Mouse (Mus musculus): Measurements from ENCODE around the gene Tmem251. TPM values are rescaled to one million over a fixed set of nuclear protein-coding genes. Genes with fewer than 3 reads are reported as not detected.

Tmem251 gene
- 13.0 and 13.2 TPM in 2 replicates for polyA plus RNA-seq (2014; fragmentation: Nextera tagmentation; extraction: Ambion mirVana)

DNA sequence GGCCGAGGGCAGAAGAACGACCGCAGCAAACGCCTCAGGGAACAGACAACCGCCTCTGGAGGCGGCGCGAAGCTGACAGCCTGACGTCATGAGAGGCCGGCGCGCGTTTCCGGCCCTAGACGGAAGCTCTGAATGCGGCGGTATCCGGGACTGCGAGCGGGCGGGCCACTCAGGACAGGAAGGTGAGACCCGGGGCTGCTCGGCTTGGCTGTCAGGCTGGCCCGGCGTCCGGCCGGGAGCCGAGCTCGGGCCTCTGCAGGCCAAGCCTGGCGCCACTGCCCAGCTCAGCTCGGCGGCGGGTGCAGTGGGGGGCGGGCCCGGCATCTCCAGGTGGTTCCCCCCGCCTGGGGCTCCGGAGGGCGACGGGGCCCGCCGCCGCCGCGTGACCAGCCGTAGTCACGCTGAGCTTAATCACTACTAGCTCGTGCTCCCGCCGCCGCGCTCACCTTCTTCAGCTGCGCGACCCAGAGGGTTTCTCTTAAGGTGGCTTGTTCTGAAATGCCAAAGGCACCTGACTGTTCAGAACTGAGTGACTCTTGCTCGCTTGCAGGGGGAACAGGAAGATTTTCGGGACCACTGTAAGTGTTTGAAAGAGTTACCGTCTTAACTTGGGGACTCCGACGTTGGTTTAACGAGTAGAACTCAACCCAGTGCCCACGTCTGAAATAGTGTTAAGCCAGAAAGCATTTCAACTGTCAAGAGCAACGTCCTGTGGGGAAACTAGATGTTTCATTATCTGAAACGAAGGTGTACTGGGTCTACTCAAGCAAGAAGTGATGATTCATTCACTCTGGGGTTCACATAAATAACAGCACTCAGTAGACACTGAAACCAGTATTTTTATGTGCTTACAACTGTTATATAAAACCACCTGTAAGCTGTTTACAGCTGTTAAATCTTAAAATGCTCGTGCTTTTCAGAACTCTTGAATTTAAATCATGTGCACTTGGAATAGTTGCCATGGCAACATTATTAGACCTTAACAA, at the start of gene Tmem251, which contains the start of gene Moap1:
Gene Tmem251 (plus strand): TSS at position 174 of the 986 bp plus-strand sequence.
Gene Moap1 (minus strand): TSS at position 73 of the 986 bp plus-strand sequence.
- H3K9me3 ChIP-seq (ENCODE audit: control insufficient read depth, low read length): no peaks in the 10 kb centered on the region
- H3K27me3 ChIP-seq (ENCODE audit: control insufficient read depth, insufficient read depth, low read length): no peaks in the 10 kb centered on the region
- peak within 1 kb of the TSS; percentile 93 for H3K9ac ChIP-seq (replicated peaks; ENCODE audit: low read length)
- H3K27ac ChIP-seq (replicated peaks; ENCODE audit: low read depth, low read length): peak within 1 kb of the TSS; percentile 93
- H3K4me3 ChIP-seq (replicated peaks; ENCODE audit: low read depth, low read length): peak within 1 kb of the TSS; percentile 84
- peak within 1 kb of the TSS; percentile 86 for H3K4me2 ChIP-seq (ENCODE audit: low read length)
- under 1% methylated on average over 63 of the region's 63 CpGs for WGBS
- DNase-seq: peak; percentile 96
- peaks cover 20% of the 10 kb centered on the region for H3K4me1 ChIP-seq (ENCODE audit: control insufficient read depth, insufficient read depth, low read length)
- peaks cover 21% of the 10 kb centered on the region for H3K36me3 ChIP-seq (ENCODE audit: control insufficient read depth, insufficient read depth, low read length)
- ATAC-seq (ENCODE audit: low FRiP score, low TSS enrichment): peak; percentile 97

DNA sequence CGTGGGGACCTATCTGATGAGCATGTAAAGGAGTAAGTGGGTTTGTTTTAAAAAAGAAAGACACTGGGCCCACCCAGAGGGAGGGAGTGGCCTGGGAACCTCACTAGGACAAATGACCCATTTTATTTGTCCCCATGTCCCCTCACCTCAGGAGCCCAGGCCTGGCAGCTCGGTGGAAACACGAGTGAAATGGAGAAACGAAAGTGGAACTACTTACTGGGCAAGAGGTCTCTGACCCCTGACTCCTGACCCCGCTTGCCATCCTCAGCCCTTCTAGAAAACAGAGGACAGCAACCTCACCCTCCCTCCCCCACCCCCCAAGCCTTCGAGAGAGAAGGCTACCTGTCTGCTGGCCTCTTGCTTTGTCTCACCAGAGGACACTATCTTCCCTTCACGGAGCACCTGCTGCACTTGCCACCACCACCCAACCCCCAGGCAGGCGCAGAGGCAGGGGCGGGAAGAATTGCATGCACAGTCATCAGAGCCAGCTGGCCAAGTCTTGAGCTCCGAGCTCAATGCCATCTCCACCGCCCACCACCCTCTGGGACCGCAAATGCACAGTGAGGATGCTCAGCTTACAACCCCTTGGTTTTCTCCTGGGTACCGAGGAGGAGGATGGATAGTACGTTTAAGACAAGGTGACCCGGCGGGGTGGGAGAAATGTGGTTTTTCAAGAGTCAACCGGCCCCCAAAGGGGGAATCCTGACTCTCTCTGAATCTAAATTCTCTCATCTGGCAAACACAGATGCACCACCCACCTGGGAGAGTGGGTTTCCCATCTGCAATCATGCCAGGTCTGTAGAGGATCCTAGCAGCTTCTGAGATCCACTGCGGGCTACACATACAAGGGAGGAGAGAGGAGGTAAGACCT, 48.0 kb upstream of the Tmem251 start:
- 60% methylated on average over 18 of the region's 18 CpGs for WGBS

DNA sequence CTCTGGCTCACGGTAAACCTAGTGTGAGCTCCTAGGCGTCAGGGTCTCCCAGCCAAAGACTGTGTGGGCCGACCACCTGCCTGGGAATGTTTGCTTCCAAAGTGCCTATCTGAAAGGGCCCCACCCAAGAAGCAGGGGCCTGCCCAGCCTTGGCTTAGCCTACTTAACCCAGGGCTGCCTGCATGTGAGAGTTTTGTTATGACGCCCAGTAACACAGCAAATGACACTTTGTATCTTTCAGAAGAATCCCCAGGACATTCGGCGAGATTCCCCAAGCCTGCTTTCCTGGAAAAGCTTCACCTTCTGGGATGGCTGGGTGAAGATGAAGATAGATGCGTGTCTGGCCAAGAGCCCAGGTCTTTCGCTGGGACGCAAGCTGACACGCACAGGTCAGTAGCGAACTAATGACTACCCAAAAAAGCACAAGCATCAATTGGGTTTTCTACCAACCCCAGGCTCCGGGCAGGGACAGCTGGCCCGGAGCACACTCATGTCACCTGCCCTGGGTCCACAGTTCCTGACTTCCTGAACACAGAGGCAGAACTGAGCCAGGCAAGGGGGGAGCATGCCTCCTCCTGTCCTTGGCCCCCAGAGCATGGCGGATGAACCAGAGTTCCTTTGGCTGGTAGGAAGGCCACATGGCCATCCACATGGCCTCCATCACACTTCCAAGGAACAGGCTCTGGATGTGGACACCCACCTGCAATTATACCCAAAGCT, 46.8 kb upstream of the Tmem251 start:
- no peak overlapping the region for H3K27ac ChIP-seq (replicated peaks; ENCODE audit: low read depth, low read length)
- H3K4me2 ChIP-seq (ENCODE audit: low read length): no peak overlapping the region
- peaks cover 18% of the 10 kb centered on the region for H3K4me1 ChIP-seq (ENCODE audit: control insufficient read depth, insufficient read depth, low read length)
- no peak overlapping the region for H3K9ac ChIP-seq (replicated peaks; ENCODE audit: low read length)
- no peaks in the 10 kb centered on the region for H3K27me3 ChIP-seq (ENCODE audit: control insufficient read depth, insufficient read depth, low read length)
- DNase-seq (no peak), ATAC-seq (ENCODE audit: low FRiP score, low TSS enrichment) (no peak)
- 92% methylated on average over 14 of the region's 14 CpGs for WGBS
- no peaks in the 10 kb centered on the region for H3K9me3 ChIP-seq (ENCODE audit: control insufficient read depth, low read length)
- no peaks in the 10 kb centered on the region for H3K36me3 ChIP-seq (ENCODE audit: control insufficient read depth, insufficient read depth, low read length)
- no peak overlapping the region for H3K4me3 ChIP-seq (replicated peaks; ENCODE audit: low read depth, low read length)

More for the DNA sequence above, 48.0 kb upstream of the Tmem251 start:
- Histone ChIP-seq H3K4me2 (ENCODE audit: low read length) (no peak overlapping the region), H3K27ac (replicated peaks; ENCODE audit: low read depth, low read length) (no peak overlapping the region), H3K9ac (replicated peaks; ENCODE audit: low read length) (no peak overlapping the region), H3K4me1 (ENCODE audit: control insufficient read depth, insufficient read depth, low read length) (peaks cover 18% of the 10 kb centered on the region), H3K9me3 (ENCODE audit: control insufficient read depth, low read length) (no peaks in the 10 kb centered on the region), H3K36me3 (ENCODE audit: control insufficient read depth, insufficient read depth, low read length) (no peaks in the 10 kb centered on the region), H3K27me3 (ENCODE audit: control insufficient read depth, insufficient read depth, low read length) (no peaks in the 10 kb centered on the region), H3K4me3 (replicated peaks; ENCODE audit: low read depth, low read length) (no peak overlapping the region)
- DNase-seq: no peak
- ATAC-seq (ENCODE audit: low FRiP score, low TSS enrichment): no peak

DNA sequence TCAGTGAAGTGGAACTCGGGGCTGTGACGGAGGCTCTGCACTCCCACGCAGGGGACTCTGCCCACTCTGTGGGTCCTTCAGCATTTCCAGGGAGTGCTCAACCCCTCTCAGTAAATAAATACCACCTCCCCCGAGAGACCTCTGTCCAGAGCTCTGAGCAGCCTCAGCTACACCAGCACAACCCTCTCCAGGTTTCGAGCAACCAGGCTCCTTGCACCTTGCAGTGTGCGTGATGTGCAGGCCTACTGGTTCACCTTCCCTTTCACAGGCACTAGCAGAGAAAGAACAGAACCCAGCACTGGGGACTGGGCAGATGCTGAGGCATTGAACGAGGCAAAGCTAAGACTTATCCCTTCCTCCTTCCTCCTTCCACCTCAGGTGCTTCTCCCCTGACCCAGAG, 46.2 kb upstream of the Tmem251 start:
- Histone ChIP-seq H3K36me3 (ENCODE audit: control insufficient read depth, insufficient read depth, low read length) (no peaks in the 10 kb centered on the region), H3K27me3 (ENCODE audit: control insufficient read depth, insufficient read depth, low read length) (no peaks in the 10 kb centered on the region), H3K9ac (replicated peaks; ENCODE audit: low read length) (no peak overlapping the region), H3K27ac (replicated peaks; ENCODE audit: low read depth, low read length) (no peak overlapping the region), H3K4me1 (ENCODE audit: control insufficient read depth, insufficient read depth, low read length) (peaks cover 24% of the 10 kb centered on the region), H3K4me3 (replicated peaks; ENCODE audit: low read depth, low read length) (no peak overlapping the region), H3K4me2 (ENCODE audit: low read length) (no peak overlapping the region), H3K9me3 (ENCODE audit: control insufficient read depth, low read length) (no peaks in the 10 kb centered on the region)
- 79% methylated on average over 7 of the region's 7 CpGs for WGBS
- no peak for ATAC-seq (ENCODE audit: low FRiP score, low TSS enrichment)
- no peak for DNase-seq

DNA sequence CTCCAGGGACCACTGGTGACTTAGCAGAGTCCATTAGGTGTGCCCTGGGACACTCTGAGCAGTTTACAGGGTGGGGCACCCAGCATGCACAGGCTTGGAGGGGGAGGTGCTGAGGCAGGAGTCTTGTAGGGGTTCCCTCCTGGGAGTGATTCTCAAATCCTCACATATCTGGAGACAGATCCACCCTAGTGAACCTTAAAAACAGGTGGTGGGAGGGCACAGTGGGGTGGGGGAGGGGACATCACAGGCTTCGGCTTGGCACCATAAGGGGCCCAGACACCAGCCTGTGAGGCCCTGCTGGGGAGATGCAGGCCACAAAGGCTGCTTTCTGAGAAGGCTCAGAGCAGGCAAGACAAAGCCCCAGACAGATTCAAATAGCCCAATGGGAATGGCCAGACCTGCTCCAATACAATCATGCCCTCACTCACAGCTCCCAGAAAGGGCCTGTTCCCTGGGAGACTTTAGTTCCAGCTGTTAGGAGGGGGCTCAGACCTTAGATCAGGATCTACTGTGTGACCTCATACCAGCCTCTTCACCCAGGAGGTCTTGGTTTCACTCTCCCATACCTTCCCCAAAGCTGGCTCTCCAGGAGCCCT, 45.4 kb upstream of the Tmem251 start:
- Histone ChIP-seq H3K27ac (replicated peaks; ENCODE audit: low read depth, low read length) (peak overlapping the region; percentile 3), H3K4me1 (ENCODE audit: control insufficient read depth, insufficient read depth, low read length) (peaks cover 30% of the 10 kb centered on the region), H3K9me3 (ENCODE audit: control insufficient read depth, low read length) (no peaks in the 10 kb centered on the region), H3K4me2 (ENCODE audit: low read length) (no peak overlapping the region), H3K4me3 (replicated peaks; ENCODE audit: low read depth, low read length) (no peak overlapping the region), H3K9ac (replicated peaks; ENCODE audit: low read length) (peak overlapping the region; percentile 4; the same call in 1 of the 2 replicates), H3K27me3 (ENCODE audit: control insufficient read depth, insufficient read depth, low read length) (no peaks in the 10 kb centered on the region), H3K36me3 (ENCODE audit: control insufficient read depth, insufficient read depth, low read length) (no peaks in the 10 kb centered on the region)
- 0 out of 2 replicates have a peak, but pooled peaks have one; percentile 14 for ATAC-seq (ENCODE audit: low FRiP score, low TSS enrichment)
- DNase-seq: peak; percentile 47
- WGBS: 11% methylated on average over 1 of the region's 1 CpGs

DNA sequence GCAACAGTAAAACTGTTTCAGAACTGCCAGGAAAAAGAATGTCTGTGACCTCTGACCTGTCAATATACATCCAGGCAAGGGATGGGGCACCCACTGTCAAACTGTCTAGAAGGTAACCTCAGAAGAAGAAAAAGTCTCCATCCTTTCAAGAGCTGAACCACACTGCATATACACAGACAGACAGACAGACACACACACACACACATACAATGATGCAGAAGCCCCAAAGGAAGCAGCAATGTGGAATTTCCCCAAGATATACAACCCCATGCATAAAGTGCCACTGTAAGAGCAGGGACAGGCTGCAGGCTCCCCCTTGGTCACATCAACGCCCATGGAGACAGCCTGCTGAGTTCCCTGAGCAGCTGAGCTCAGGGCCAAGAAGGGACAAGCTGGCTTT, 44.4 kb upstream of the Tmem251 start:
- no peak for ATAC-seq (ENCODE audit: low FRiP score, low TSS enrichment)
- no peak overlapping the region for H3K4me3 ChIP-seq (replicated peaks; ENCODE audit: low read depth, low read length)
- 29% methylated on average over 1 of the region's 1 CpGs for WGBS
- no peak for DNase-seq
- H3K27ac ChIP-seq (replicated peaks; ENCODE audit: low read depth, low read length): peak overlapping the region; percentile 3; the same call in 1 of the 2 replicates
- no peaks in the 10 kb centered on the region for H3K36me3 ChIP-seq (ENCODE audit: control insufficient read depth, insufficient read depth, low read length)
- no peak overlapping the region for H3K4me2 ChIP-seq (ENCODE audit: low read length)
- peaks cover 34% of the 10 kb centered on the region for H3K4me1 ChIP-seq (ENCODE audit: control insufficient read depth, insufficient read depth, low read length)
- H3K9ac ChIP-seq (replicated peaks; ENCODE audit: low read length): no peak overlapping the region
- no peaks in the 10 kb centered on the region for H3K27me3 ChIP-seq (ENCODE audit: control insufficient read depth, insufficient read depth, low read length)
- no peaks in the 10 kb centered on the region for H3K9me3 ChIP-seq (ENCODE audit: control insufficient read depth, low read length)

DNA sequence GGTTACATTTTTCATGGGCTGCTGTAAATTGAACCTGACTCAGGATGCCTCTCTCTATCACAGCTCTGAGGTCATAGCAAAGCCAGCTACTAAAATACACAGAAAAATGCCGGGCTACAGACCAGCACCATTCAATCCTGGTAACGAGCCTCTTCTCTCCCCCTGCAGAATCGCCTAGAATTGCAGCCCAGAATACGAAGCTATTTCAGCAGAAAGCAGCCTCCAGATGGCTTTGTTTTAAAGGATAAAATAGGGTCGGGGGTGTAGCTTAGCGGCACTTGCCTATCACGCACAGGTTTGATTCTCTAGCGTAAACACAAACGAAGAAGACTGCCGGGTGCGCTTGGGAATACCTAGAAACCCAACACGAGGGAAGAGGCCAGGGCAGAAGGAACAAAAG, 43.1 kb upstream of the Tmem251 start:
- H3K9me3 ChIP-seq (ENCODE audit: control insufficient read depth, low read length): no peaks in the 10 kb centered on the region
- no peak overlapping the region for H3K4me2 ChIP-seq (ENCODE audit: low read length)
- DNase-seq: no peak
- peaks cover 37% of the 10 kb centered on the region for H3K4me1 ChIP-seq (ENCODE audit: control insufficient read depth, insufficient read depth, low read length)
- no peak for ATAC-seq (ENCODE audit: low FRiP score, low TSS enrichment)
- H3K4me3 ChIP-seq (replicated peaks; ENCODE audit: low read depth, low read length): no peak overlapping the region
- no peak overlapping the region for H3K27ac ChIP-seq (replicated peaks; ENCODE audit: low read depth, low read length)
- WGBS: 72% methylated on average over 12 of the region's 12 CpGs
- H3K27me3 ChIP-seq (ENCODE audit: control insufficient read depth, insufficient read depth, low read length): no peaks in the 10 kb centered on the region
- H3K9ac ChIP-seq (replicated peaks; ENCODE audit: low read length): no peak overlapping the region
- H3K36me3 ChIP-seq (ENCODE audit: control insufficient read depth, insufficient read depth, low read length): no peaks in the 10 kb centered on the region

All from midbrain, embryonic 14.5 days (tissue).